Mouse (Mus musculus) cerebellum, adult 18-20 months (tissue): Measurements from ENCODE around the gene Trpc5os.

ENCODE experiments used
- DNase-seq, 2 experiments: peaks; one replicate each; pipeline ENCODE4 v3.0.0; 2021

The Trpc5os gene

DNA sequence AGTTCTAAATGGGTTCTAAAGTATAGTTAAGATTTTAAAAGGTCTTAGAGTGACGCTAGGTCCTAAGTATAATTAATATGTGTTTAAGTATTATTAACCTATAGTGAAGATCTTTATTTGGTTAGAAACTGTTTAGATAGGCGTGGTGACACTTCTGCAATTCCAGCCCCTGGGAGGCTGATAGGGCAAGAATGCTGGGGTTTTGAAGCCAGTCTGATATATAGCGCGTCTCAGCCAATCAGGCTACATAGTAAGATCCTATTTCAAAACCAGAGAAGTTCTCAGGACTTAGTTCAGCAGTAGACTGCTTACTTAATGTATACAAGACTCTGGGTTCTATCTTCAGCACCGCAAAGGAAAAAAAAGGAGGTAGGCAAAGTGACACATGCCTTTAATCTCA, at the start of gene Trpc5os:
TSS of gene Trpc5os (plus strand) at position 301 of the 400 bp plus-strand sequence.
- no peak for DNase-seq

DNA sequence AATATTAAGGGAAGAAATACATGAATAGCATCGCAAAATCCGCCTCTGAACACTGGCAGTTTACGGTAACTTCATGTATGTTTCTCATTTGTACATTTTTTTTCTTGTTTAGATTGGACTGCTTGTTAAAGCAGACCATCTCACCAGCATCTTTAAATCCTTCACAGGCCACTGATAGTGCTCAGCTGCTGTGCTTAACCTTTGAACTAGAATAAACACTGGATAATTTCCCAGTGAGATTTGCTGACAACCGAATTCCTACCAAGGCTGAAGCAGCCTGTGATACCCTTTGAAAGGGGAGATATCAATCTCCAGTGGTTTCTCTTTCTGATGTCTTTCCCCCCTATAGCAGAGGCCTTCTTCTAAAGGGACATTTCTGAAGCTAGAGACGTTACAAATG, 48.3 kb upstream of the Trpc5os start:
- no peak for DNase-seq

DNA sequence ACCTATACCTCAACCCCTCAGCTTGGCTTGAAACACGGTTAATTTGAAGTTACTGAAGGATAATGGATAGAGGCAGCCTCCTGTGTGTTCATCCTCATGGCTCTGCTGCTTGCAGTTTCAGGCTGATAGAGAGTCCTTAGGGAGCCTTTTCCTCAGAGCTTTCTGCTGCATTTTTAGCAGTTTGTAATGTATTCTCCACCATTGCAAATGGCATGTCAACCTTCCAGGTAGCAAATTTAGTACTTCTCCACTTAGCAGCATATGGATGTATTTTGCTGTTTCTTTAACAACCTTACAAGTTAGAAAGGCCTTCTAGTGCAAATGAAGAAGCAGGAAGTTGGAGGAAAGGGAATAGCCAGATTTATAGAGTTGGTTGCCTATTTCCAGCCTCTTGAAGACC, 36.1 kb upstream of the Trpc5os start:
- DNase-seq = no peak

- no peak for DNase-seq
Measured at GRCm38 (mm10) chrX:144421091-144421490, 35.3 kb upstream of the Trpc5os start.

GRCm38 (mm10) chrX:144423848-144424247, 32.5 kb upstream of the Trpc5os start:
- no peak for DNase-seq

- DNase-seq = no peak
Measured at GRCm38 (mm10) chrX:144464416-144464815, 8.0 kb downstream of the Trpc5os start.

- peak; percentile 32 to 45 for DNase-seq
Measured at GRCm38 (mm10) chrX:144491394-144491793, 35.0 kb downstream of the Trpc5os start.

DNA sequence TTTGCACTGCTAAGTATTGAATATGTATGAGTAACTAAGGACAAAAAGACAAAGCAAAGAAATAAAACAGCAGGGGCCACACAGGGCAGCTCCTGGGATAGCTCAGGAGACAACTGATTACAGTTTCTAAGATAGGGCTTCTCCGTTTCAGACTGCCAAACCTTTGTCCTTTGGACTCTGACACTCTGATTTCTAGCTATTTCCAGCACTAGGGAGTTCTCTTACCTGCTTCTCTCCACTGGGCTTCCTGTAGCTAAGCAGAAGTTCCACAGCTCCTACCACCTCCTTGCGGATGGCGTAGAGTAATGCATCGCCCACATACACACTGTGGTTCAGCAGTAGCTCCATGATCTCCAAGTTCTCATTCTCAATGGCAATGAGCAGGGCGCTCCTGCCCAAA, 66.9 kb downstream of the Trpc5os start:
- no peak for DNase-seq

- no peak for DNase-seq
Measured at GRCm38 (mm10) chrX:144526042-144526441, 69.7 kb downstream of the Trpc5os start.
